Mouse (Mus musculus) forelimb bud, embryonic 11.5 days (tissue): ENCODE data around the gene Dgke.

Experiments used
- DNase-seq: peaks from one replicate; pipeline ENCODE4 v3.0.0-alpha.2; 2012; ENCODE audit warnings: low read depth, low spot score

Gene Dgke

GRCm38 (mm10) chr11:89038496-89038895 is 28.2 kb downstream of the Dgke start:
- no peak for DNase-seq

GRCm38 (mm10) chr11:89035552-89035951 is 31.1 kb downstream of the Dgke start:
- no peak for DNase-seq

GRCm38 (mm10) chr11:89034592-89034991 is 32.1 kb downstream of the Dgke start:
- DNase-seq: no peak

GRCm38 (mm10) chr11:89031189-89031588 is 35.5 kb downstream of the Dgke start:
- no peak for DNase-seq

GRCm38 (mm10) chr11:89030552-89030951 is 36.1 kb downstream of the Dgke start:
- DNase-seq: no peak

- DNase-seq: no peak
Observed at GRCm38 (mm10) chr11:89028871-89029405, 37.7 kb downstream of the Dgke start.

- no peak for DNase-seq
Observed at GRCm38 (mm10) chr11:89027955-89028361, 38.7 kb downstream of the Dgke start.

GRCm38 (mm10) chr11:89026117-89026516 is 40.5 kb downstream of the Dgke start:
- no peak for DNase-seq

- DNase-seq: no peak
Observed at GRCm38 (mm10) chr11:89025603-89026002, 41.0 kb downstream of the Dgke start.

GRCm38 (mm10) chr11:89024181-89024881 is 42.3 kb downstream of the Dgke start:
- no peak for DNase-seq

- no peak for DNase-seq
Observed at GRCm38 (mm10) chr11:89023477-89023876, 43.2 kb downstream of the Dgke start.

- no peak for DNase-seq
Observed at GRCm38 (mm10) chr11:89022120-89022731, 44.4 kb downstream of the Dgke start.

- DNase-seq: no peak
Observed at GRCm38 (mm10) chr11:89021687-89022086, 45.0 kb downstream of the Dgke start.

GRCm38 (mm10) chr11:89020681-89021305 is 45.9 kb downstream of the Dgke start:
- no peak for DNase-seq

- no peak for DNase-seq
Observed at GRCm38 (mm10) chr11:89017514-89018182, 49.0 kb downstream of the Dgke start.

- DNase-seq: no peak
Observed at GRCm38 (mm10) chr11:89012241-89012640, 54.4 kb downstream of the Dgke start.

GRCm38 (mm10) chr11:89009496-89009895 is 57.2 kb downstream of the Dgke start:
- DNase-seq: no peak

GRCm38 (mm10) chr11:89009066-89009465 is 57.6 kb downstream of the Dgke start:
- no peak for DNase-seq

GRCm38 (mm10) chr11:89007582-89007981 is 59.1 kb downstream of the Dgke start:
- no peak for DNase-seq

GRCm38 (mm10) chr11:89006404-89006803 is 60.2 kb downstream of the Dgke start:
- DNase-seq: no peak

- DNase-seq: no peak
Observed at GRCm38 (mm10) chr11:89005473-89005872, 61.2 kb downstream of the Dgke start.

- no peak for DNase-seq
Observed at GRCm38 (mm10) chr11:89003726-89004125, 62.9 kb downstream of the Dgke start.
